Mouse (Mus musculus) adrenal gland, adult 8-10 months (tissue): Measurements from ENCODE around the gene Dlgap4. TPM values are rescaled to one million over a fixed set of nuclear protein-coding genes. Genes with fewer than 3 reads are reported as not detected.

Experiments used
- DNase-seq: peaks from one replicate; pipeline ENCODE4 v3.0.0; 2022
- total RNA-seq, 4 experiments: library from RNA; stranded (reverse); gene quantifications; 2 replicates each; pipeline ENCODE4 v1.2.4; 2022

Gene Dlgap4
- total RNA-seq, 4 experiments from 2014 or later: 43.0 to 72.3 (median 58.4) TPM

- DNase-seq: no peak
These were observed 7.4 kb downstream of the Dlgap4 start for GRCm38 (mm10) chr2:156620874-156621273.

- DNase-seq: peak; percentile 29
These were observed 7.9 kb downstream of the Dlgap4 start for GRCm38 (mm10) chr2:156621449-156621848.

- DNase-seq: no peak
These were observed 8.7 kb downstream of the Dlgap4 start for GRCm38 (mm10) chr2:156622192-156622591.

- no peak for DNase-seq
These were observed 9.7 kb downstream of the Dlgap4 start for GRCm38 (mm10) chr2:156623246-156623645.

GRCm38 (mm10) chr2:156625307-156625706 is 11.8 kb downstream of the Dlgap4 start:
- no peak for DNase-seq

GRCm38 (mm10) chr2:156626119-156626518 is 12.6 kb downstream of the Dlgap4 start:
- DNase-seq: no peak

- DNase-seq: no peak
These were observed 13.0 kb downstream of the Dlgap4 start for GRCm38 (mm10) chr2:156626544-156626943.

- no peak for DNase-seq
These were observed 14.4 kb downstream of the Dlgap4 start for GRCm38 (mm10) chr2:156627917-156628316.

GRCm38 (mm10) chr2:156630288-156630687 is 16.8 kb downstream of the Dlgap4 start:
- no peak for DNase-seq

- no peak for DNase-seq
These were observed 19.2 kb downstream of the Dlgap4 start for GRCm38 (mm10) chr2:156632721-156633120.

- DNase-seq: no peak
These were observed 21.6 kb downstream of the Dlgap4 start for GRCm38 (mm10) chr2:156635091-156635490.

GRCm38 (mm10) chr2:156641141-156641540 is 27.6 kb downstream of the Dlgap4 start:
- no peak for DNase-seq

- no peak for DNase-seq
These were observed 29.4 kb downstream of the Dlgap4 start for GRCm38 (mm10) chr2:156642931-156643330.

GRCm38 (mm10) chr2:156643406-156643805 is 29.9 kb downstream of the Dlgap4 start:
- no peak for DNase-seq

GRCm38 (mm10) chr2:156645145-156645544 is 31.6 kb downstream of the Dlgap4 start:
- DNase-seq: no peak

- DNase-seq: no peak
These were observed 33.4 kb downstream of the Dlgap4 start for GRCm38 (mm10) chr2:156646877-156647276.

GRCm38 (mm10) chr2:156648042-156648441 is 34.5 kb downstream of the Dlgap4 start:
- DNase-seq: no peak

- DNase-seq: no peak
These were observed 35.9 kb downstream of the Dlgap4 start for GRCm38 (mm10) chr2:156649450-156649849.

- DNase-seq: no peak
These were observed 37.5 kb downstream of the Dlgap4 start for GRCm38 (mm10) chr2:156651019-156651418.

- no peak for DNase-seq
These were observed 39.3 kb downstream of the Dlgap4 start for GRCm38 (mm10) chr2:156652841-156653240.

- DNase-seq: no peak
These were observed 40.6 kb downstream of the Dlgap4 start for GRCm38 (mm10) chr2:156654148-156654547.

GRCm38 (mm10) chr2:156655626-156656025 is 42.1 kb downstream of the Dlgap4 start:
- DNase-seq: no peak

- no peak for DNase-seq
These were observed 44.0 kb downstream of the Dlgap4 start for GRCm38 (mm10) chr2:156657522-156657921.

- DNase-seq: peak; percentile 67
These were observed 44.7 kb downstream of the Dlgap4 start for GRCm38 (mm10) chr2:156658221-156658620.

- DNase-seq: no peak
These were observed 45.2 kb downstream of the Dlgap4 start for GRCm38 (mm10) chr2:156658751-156659150.
